Mouse (Mus musculus) heart, embryonic 14.5 days (tissue): ENCODE results near the gene Lrrtm4. TPM values are rescaled to one million over a fixed set of nuclear protein-coding genes. Genes with fewer than 3 reads are reported as not detected.

Source experiments
- ATAC-seq: fragments of 200-750 bp; cut with Nextera tagmentation; 2 replicates; pipeline ENCODE4 v1.8.0; 2017; ENCODE audit warnings: low read depth, moderate TSS enrichment; ENCODE audit not compliant: insufficient number of reproducible peaks, insufficient read depth, low FRiP score
- H3K27ac ChIP-seq, 2 experiments: fragments of 200-500 bp in 1 of 2; fragments of 300-500 bp in 1 of 2; sonication (generic) in 1 of 2; replicated peaks in 1 of 2; 2 replicates each; pipeline ENCODE4 v1.5.1; 2012 to 2014; ENCODE audit warnings: low read depth in 2 of 2, low read length in 2 of 2, control low read depth in 1 of 2, mild to moderate bottlenecking in 1 of 2, mixed read lengths in 1 of 2; ENCODE audit not compliant: control insufficient read depth in 1 of 2, insufficient read depth in 1 of 2
- H3K27me3 ChIP-seq: fragments of 300-500 bp; sonication (generic); 2 replicates; pipeline ENCODE4 v1.6.1; 2014; ENCODE audit warnings: mild to moderate bottlenecking, low read length, control low read depth; ENCODE audit not compliant: control insufficient read depth, insufficient read depth
- H3K36me3 ChIP-seq: fragments of 300-500 bp; sonication (generic); 2 replicates; pipeline ENCODE4 v1.6.1; 2014; ENCODE audit warnings: mild to moderate bottlenecking, control low read depth, low read length, mixed read lengths; ENCODE audit not compliant: control insufficient read depth, insufficient read depth
- H3K4me1 ChIP-seq, 2 experiments: fragments of 200-500 bp in 1 of 2; fragments of 300-500 bp in 1 of 2; sonication (generic) in 1 of 2; 2 replicates each; pipeline ENCODE4 v1.6.1; 2012 to 2014; ENCODE audit warnings: low read length in 2 of 2, control low read depth in 1 of 2, mixed read lengths in 1 of 2; ENCODE audit not compliant: control insufficient read depth in 2 of 2, insufficient read depth in 2 of 2
- H3K4me2 ChIP-seq: fragments of 300-500 bp; sonication (generic); 2 replicates; pipeline ENCODE4 v1.6.1; 2014; ENCODE audit warnings: mild to moderate bottlenecking, low read length
- H3K4me3 ChIP-seq, 2 experiments: fragments of 200-500 bp in 1 of 2; fragments of 300-500 bp in 1 of 2; sonication (generic) in 1 of 2; 2 replicates each; pipeline ENCODE4 v1.5.1; 2012 to 2014; ENCODE audit warnings: low read length in 2 of 2, mild to moderate bottlenecking in 2 of 2, control low read depth in 1 of 2, low read depth in 1 of 2, moderate library complexity in 1 of 2; ENCODE audit not compliant: control insufficient read depth in 1 of 2, insufficient read depth in 1 of 2
- H3K9ac ChIP-seq: fragments of 300-500 bp; sonication (generic); 2 replicates; pipeline ENCODE4 v1.6.1; 2014; ENCODE audit warnings: mild to moderate bottlenecking, low read length
- H3K9me3 ChIP-seq: fragments of 300-500 bp; sonication (generic); 2 replicates; pipeline ENCODE4 v1.6.1; 2016; ENCODE audit warnings: low read length, control low read depth; ENCODE audit not compliant: control insufficient read depth
- WGBS: fragments of 180-500 bp; shearing (Covaris S2); extraction: QIAGEN DNeasy Blood & Tissue Kit; methylation state at CpG from one replicate; pipeline ENCODE4 v1.1.7; 2014; 5-methylcytosine and 5-hydroxymethylcytosine counted together
- polyA plus RNA-seq: library from polyadenylated mRNA; unstranded; fragments of >200 nt; fragmentation: Nextera tagmentation; extraction: Ambion mirVana; gene quantifications from 2 replicates; pipeline ENCODE4 v1.2.1, GENCODE M21; 2014

The Lrrtm4 gene
- polyA plus RNA-seq, 1 experiment from 2014 or later = 0.68 TPM

GRCm38 (mm10) chr6:80328391-80328790 is 309.7 kb downstream of the Lrrtm4 start:
- H3K4me1 ChIP-seq = no peaks in the 10 kb centered on the region
- no peak overlapping the region for H3K4me3 ChIP-seq
- 68% methylated on average over 3 of the region's 3 CpGs for WGBS
- no peaks in the 10 kb centered on the region for H3K9me3 ChIP-seq
- H3K27ac ChIP-seq = no peak overlapping the region
- ATAC-seq = no peak
- no peak overlapping the region for H3K4me2 ChIP-seq
- H3K36me3 ChIP-seq = no peaks in the 10 kb centered on the region
- H3K9ac ChIP-seq = no peak overlapping the region
- H3K27me3 ChIP-seq = no peaks in the 10 kb centered on the region

- H3K9ac ChIP-seq = no peak overlapping the region
- H3K4me2 ChIP-seq = no peak overlapping the region
- H3K27ac ChIP-seq = no peak overlapping the region
- H3K36me3 ChIP-seq = no peaks in the 10 kb centered on the region
- WGBS = 72% methylated on average over 3 of the region's 3 CpGs
- H3K4me1 ChIP-seq = no peaks in the 10 kb centered on the region
- H3K9me3 ChIP-seq = no peaks in the 10 kb centered on the region
- ATAC-seq = no peak
- no peak overlapping the region for H3K4me3 ChIP-seq
- H3K27me3 ChIP-seq = no peaks in the 10 kb centered on the region
Observed at GRCm38 (mm10) chr6:80331751-80332150, 313.1 kb downstream of the Lrrtm4 start.

DNA sequence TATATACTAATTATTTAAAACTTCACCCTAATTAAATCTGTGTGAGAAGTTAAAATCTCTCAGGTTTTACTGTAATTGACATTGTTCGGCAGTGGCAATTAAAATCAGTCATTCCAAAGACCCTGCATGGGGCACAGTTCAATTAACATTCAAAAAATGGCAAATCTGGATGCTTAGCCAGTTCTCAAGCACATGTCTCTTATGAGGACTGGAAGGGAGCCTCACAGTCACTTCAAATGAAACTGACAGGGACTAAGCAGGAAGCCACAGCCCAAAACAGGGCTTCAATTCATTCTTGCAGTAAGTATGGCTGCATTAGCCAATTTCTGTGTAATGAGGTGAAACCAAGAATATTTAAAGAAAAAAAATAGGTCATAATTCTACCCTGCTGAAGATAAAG is 333.6 kb downstream of the Lrrtm4 start:
- Histone ChIP-seq H3K9ac (no peak overlapping the region), H3K36me3 (no peaks in the 10 kb centered on the region), H3K4me3 (no peak overlapping the region), H3K4me1 (peaks cover 0 to 3% of the 10 kb centered on the region in 2 experiments; a peak in 1 of 4 replicates), H3K27me3 (no peaks in the 10 kb centered on the region), H3K9me3 (no peaks in the 10 kb centered on the region), H3K27ac (no peak overlapping the region), H3K4me2 (no peak overlapping the region)
- WGBS = 85% methylated on average over 1 of the region's 1 CpGs
- no peak for ATAC-seq

- Histone ChIP-seq H3K27ac (no peak overlapping the region), H3K9me3 (no peaks in the 10 kb centered on the region), H3K4me1 (peaks cover 0 to 6% of the 10 kb centered on the region in 2 experiments; a peak in 1 of 4 replicates), H3K36me3 (no peaks in the 10 kb centered on the region), H3K4me2 (no peak overlapping the region), H3K9ac (no peak overlapping the region), H3K27me3 (no peaks in the 10 kb centered on the region), H3K4me3 (no peak overlapping the region)
- no peak for ATAC-seq
- 3% methylated on average over 1 of the region's 1 CpGs for WGBS
Observed at GRCm38 (mm10) chr6:80357092-80357491, 338.4 kb downstream of the Lrrtm4 start.

GRCm38 (mm10) chr6:80363593-80363992 is 344.9 kb downstream of the Lrrtm4 start:
- no peak overlapping the region for H3K4me3 ChIP-seq
- H3K36me3 ChIP-seq = no peaks in the 10 kb centered on the region
- no peaks in the 10 kb centered on the region for H3K27me3 ChIP-seq
- no peak overlapping the region for H3K9ac ChIP-seq
- H3K4me2 ChIP-seq = no peak overlapping the region
- no peaks in the 10 kb centered on the region for H3K9me3 ChIP-seq
- H3K4me1 ChIP-seq = no peaks in the 10 kb centered on the region
- no peak for ATAC-seq
- no peak overlapping the region for H3K27ac ChIP-seq

GRCm38 (mm10) chr6:80366532-80366931 is 347.9 kb downstream of the Lrrtm4 start:
- no peaks in the 10 kb centered on the region for H3K9me3 ChIP-seq
- H3K9ac ChIP-seq = no peak overlapping the region
- no peaks in the 10 kb centered on the region for H3K4me1 ChIP-seq
- no peak for ATAC-seq
- 61% methylated on average over 4 of the region's 4 CpGs for WGBS
- no peak overlapping the region for H3K27ac ChIP-seq
- H3K4me2 ChIP-seq = no peak overlapping the region
- H3K36me3 ChIP-seq = no peaks in the 10 kb centered on the region
- no peak overlapping the region for H3K4me3 ChIP-seq
- H3K27me3 ChIP-seq = no peaks in the 10 kb centered on the region

DNA sequence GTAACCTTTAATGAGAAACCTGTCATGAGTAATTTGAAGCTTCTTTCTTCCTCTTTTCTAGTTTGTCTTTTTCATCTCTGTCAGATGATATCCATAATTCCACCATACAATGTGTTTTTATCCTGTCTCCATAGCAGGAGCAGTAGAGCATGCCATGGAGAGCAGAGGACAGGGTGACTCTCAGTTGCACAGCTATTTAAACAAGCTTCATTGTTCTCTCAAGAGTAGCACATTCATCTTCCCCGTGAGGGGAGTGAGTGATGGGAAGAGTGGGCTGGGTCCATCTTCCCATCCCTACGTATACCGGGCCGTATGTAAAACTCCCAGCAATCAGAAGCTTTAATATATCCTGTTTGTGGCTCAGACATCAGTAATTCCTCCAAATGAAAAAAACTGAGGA is 370.9 kb downstream of the Lrrtm4 start:
- whole genome bisulfite sequencing = 75% methylated on average over 4 of the region's 4 CpGs
- Histone ChIP-seq H3K4me2 (no peak overlapping the region), H3K4me1 (no peaks in the 10 kb centered on the region), H3K36me3 (no peaks in the 10 kb centered on the region), H3K9ac (no peak overlapping the region), H3K27ac (no peak overlapping the region), H3K9me3 (no peaks in the 10 kb centered on the region), H3K4me3 (no peak overlapping the region), H3K27me3 (no peaks in the 10 kb centered on the region)
- ATAC-seq = no peak

- Histone ChIP-seq H3K4me1 (no peaks in the 10 kb centered on the region), H3K9ac (no peak overlapping the region), H3K4me2 (no peak overlapping the region), H3K27me3 (no peaks in the 10 kb centered on the region), H3K9me3 (no peaks in the 10 kb centered on the region), H3K27ac (no peak overlapping the region), H3K4me3 (no peak overlapping the region), H3K36me3 (no peaks in the 10 kb centered on the region)
- no peak for ATAC-seq
- 81% methylated on average over 1 of the region's 1 CpGs for WGBS
Observed at GRCm38 (mm10) chr6:80406757-80407156, 388.1 kb downstream of the Lrrtm4 start.
